Mouse (Mus musculus): ENCODE data around the gene Nup98.
A peak's percentile ranks its signal among the peaks of the same experiment; 100 is the strongest.

Gene Nup98

GRCm38 (mm10) chr7:102209756-102210721, at the start of gene Nup98, which contains the start of gene Pgap2:
Gene Nup98 (minus strand): TSS chr7:102210176.
Gene Pgap2 (plus strand): TSS chr7:102210208.
- DNase-seq (ENCODE audit: low spot score in 2 of 2), result peak; percentile 98

DNA sequence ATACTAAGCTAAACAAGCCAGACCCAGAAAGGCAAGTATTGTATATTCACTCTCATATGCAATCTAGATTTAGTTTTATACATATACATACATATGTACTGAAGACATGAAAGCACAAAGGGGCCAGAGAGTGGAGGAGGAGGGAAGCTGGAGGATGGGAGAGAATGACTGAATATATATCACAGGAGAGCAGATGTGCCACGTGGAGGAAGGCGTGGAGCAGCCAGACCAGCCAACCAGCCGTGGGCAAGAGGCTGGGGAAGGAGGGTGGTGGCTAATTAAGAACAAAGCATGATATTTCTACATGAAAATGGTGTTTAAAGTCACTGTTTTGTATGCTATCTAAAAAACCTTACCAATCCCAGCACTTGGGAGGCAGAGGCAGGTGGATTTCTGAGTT, 48.8 kb upstream of the Nup98 start:
- no peak for DNase-seq (ENCODE audit: low spot score in 2 of 2)

GRCm38 (mm10) chr7:102258189-102258588, 48.2 kb upstream of the Nup98 start:
- peak; percentile 68 to 89 for DNase-seq (ENCODE audit: low spot score in 2 of 2)

DNA sequence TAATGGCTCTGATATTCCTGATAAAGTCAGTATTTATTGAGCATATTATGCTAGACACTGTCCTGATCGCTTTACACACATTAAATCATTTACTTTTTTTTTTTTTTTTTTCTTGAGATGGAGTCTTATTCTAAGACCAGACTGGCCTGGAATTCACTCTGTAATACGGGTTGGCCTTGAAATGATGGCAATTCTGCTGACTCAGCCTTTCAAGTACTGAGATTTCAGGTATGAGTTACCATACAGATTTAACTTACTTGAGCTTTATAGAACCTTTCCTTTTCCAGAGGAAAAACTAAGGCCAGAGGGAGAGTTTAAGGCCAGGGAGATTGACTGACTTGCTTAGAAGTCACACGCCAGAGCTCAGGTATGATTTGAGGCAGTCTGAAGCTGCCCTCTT, 46.7 kb upstream of the Nup98 start:
- no peak for DNase-seq (ENCODE audit: low spot score in 2 of 2)

DNA sequence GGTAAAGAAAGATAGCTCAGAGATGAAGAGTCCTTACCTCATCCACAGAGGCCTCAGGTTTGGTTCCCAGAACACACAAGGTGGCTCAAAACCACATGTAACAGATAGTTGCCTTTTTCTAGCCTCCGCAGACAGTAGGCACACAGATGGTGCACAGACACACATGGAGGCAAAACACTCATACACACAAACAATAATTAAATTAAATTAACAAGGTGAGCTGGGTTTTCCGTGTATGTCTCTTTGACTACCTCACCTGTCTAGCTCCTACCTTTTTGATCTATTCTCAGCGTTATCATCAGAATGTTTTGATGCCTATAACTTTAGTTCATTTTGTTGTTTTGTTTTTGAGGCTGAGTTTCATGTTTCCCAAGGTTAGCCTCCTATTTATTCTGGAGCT, 46.0 kb upstream of the Nup98 start, which contains the start of gene Rhog:
Rhog (minus strand) TSS at position 101 of the 400 bp plus-strand sequence.
- DNase-seq (ENCODE audit: low spot score in 2 of 2), result no peak

GRCm38 (mm10) chr7:102253631-102254030, 43.7 kb upstream of the Nup98 start:
- no peak for DNase-seq (ENCODE audit: low spot score in 2 of 2)

DNA sequence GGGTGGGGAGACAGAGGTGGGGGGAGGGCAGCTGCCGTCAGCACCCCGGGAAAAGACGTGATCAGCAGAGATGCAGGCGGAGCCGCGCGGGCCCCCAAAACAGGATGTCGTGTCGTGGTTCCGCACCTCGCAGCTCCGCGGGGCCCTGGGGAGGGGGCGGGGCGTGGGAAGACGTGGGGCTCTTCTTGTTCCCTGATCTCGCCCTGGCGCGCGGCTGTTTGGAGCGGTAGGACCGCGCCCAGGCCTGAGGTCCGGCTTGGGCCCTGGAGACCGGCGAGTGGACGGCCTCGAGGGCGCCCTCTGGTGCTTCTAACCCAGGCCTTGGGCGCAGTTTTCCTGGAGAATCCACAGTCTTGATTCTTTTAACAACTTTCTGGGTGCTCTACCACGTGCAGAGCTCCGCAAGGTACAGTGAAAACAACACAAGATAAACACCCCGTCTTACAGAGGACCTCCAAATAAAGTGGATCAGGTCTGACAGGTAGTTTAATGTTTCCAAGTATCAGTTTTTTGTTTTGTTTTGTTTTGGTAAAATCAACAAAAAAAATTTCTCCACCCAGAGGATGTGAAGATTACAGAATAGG, 40.7 kb upstream of the Nup98 start:
- peak; percentile 93 for DNase-seq (ENCODE audit: low spot score in 2 of 2)

DNA sequence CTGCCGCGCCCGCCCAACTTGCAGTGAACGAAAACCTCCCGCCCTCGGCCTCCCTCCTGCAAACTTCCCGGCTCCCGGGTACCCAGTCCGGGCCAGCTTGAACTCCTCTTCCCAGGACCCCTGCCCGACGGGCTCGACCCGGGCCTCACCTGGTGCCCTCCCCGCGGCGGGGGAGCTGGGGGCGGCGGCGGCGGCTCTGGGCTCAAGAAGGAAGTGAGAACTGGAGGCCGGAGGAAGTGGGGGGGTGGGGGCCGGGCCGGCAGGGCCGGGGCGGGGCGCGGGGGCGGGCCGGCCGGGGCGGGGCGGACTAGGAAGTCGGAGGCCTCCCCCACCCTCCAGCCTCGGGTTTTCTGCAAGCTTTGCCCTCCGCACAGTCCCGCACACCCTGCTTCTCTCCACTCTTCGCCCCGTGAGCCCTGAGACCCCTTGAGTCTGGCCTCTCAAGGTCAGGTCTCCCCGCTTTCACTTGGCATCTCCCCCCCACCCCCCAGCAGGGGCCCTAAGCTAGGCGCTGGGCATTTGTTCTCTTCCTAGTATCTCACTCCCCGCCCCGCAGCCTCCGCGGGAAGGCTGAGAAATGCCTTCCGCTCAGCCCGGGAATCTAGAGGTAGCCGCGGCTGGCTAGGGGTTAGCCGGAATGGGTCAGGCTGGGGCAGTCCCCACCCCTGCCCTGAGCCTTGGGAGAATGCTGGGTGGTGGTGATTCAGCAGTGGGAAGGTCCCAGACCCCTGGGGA, 40.1 kb upstream of the Nup98 start:
- DNase-seq (ENCODE audit: low spot score in 2 of 2), result peak; percentile 76 to 77

DNA sequence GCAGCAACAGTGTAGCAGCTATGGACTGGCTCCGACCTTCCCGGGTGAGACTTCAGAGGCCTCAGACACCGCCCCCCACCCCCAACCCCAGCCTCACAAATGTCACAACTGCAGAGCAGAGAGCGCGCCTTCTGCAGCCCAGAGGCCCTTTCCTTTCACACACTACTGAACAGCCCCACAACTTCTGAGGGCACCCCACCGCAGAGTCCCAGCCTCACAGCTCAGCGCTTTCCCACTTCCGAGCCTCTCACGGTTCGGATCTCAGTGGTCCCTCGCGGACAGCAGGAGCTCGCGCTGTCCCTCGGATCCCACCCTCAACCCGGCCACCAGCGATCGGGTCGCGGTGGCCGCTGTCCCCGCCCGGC, 39.5 kb upstream of the Nup98 start:
- DNase-seq (ENCODE audit: low spot score in 2 of 2), result peak; percentile 73 to 75

DNA sequence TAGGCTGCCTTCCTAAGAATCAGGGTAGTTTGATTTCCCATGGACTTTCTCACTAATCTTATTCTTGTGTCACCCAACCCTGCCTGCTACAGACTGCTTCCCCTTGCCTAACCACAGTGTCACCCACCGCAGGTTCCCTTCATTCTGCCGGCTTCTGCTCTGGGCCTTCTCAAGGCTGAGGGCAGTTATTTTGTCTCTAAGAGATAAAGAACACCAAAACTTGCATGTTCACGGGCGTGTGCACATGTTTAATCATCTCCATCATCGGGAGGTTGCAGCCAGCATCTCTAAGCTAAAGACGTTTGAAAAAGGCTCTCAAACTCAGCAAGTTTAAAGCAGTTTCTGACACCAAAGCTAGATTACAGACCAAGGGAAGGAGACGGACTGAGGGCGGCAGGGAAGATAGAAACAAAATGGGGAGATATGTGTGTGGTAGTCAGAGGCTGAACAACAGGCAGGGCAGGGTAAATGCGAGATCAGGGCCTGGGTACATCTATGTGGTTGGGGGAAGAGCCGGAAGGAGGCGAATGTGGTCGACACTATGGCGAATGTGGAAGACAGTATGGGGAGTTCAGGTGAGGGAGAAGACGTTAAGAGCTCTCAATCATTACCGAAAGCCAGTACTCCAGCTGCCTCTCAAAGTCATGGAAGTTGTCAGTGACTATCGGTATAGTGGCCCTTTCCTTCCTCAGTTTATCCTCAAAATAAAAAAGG, 38.9 kb upstream of the Nup98 start:
- DNase-seq (ENCODE audit: low spot score in 2 of 2), result peak; percentile 40

- DNase-seq (ENCODE audit: low spot score in 2 of 2), result no peak
Observed at GRCm38 (mm10) chr7:102246956-102247797, 37.2 kb upstream of the Nup98 start.

DNA sequence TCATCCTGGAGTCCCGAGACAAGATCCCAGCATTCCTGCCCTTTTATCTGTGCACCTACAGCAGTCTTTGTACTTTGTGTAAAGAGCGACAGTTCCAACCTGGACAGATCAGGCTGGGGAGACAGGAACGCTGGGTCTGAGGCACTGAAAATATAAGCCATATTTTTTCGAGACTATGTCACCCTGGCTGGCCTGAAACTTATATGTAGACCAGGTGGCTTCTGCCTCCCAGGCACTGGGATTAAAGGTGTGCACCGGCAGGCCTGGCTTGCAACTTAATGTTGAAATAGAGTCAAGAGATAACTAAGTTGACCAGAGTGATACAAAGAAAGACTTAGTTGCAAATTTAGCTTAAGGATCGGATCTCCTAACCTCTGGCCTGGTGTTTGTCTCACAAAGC, 36.3 kb upstream of the Nup98 start:
- no peak for DNase-seq (ENCODE audit: low spot score in 2 of 2)

DNA sequence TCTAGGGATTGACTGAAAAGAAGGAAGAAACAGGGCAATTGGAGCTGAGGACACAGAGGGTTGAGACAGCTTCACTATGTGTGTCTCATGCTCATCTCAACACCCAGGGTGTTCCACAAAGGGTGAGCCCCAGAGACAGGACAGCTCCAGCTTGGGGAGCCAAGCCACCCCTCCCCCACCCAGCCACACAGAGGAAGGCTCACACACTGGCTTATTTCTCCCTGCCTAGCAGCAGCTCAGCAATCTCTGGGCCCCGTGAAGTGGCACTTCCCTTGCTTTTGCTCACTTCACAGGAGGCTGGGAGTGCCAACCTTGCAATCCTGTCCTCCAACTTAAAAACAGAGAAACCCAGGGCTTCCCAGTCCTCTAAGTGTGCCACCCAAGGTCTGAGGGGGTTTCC, 35.8 kb upstream of the Nup98 start:
- DNase-seq (ENCODE audit: low spot score in 2 of 2), result peak in 1 of 2 experiments; percentile 36

GRCm38 (mm10) chr7:102244782-102245535, 35.0 kb upstream of the Nup98 start:
- no peak for DNase-seq (ENCODE audit: low spot score in 2 of 2)

DNA sequence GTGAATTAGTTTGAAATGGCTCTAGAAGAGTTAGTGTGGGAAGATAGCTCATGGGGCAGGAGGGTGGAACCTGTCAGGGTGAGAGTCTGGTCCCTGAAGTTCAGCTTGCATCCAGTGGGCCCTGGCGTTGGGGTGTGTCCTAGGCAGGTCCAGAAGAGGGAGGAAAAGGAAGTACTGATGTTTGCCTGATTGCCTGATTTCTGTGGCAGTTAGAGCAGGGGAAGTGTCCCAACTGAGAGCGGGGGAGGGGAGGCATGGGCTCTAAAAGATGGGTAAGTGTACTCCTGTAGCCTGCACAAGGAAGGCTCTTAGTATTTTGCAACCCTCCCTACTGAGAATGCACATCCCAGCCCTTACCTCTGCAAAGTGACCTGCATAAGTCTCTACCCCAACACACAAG, 33.9 kb upstream of the Nup98 start:
- no peak for DNase-seq (ENCODE audit: low spot score in 2 of 2)

DNA sequence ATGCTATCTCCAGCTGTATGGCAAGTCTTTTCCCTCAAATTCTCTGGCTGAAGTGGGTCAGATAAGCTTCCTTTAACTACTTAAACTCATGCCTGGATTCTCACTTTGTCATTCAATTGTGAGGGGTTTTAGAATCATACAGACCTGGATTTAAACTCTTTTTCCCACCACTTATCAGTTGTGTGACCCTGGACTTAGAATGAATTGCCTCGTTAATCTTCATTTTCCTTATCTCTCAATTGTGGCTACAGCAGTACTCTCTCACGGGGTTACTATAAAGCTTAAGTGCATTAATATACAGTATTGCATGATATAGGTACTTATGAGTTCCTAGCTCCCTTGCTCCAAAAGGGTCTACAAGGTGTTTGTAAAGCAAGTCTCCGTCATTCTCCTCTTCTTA, 32.9 kb upstream of the Nup98 start:
- DNase-seq (ENCODE audit: low spot score in 2 of 2), result no peak

DNA sequence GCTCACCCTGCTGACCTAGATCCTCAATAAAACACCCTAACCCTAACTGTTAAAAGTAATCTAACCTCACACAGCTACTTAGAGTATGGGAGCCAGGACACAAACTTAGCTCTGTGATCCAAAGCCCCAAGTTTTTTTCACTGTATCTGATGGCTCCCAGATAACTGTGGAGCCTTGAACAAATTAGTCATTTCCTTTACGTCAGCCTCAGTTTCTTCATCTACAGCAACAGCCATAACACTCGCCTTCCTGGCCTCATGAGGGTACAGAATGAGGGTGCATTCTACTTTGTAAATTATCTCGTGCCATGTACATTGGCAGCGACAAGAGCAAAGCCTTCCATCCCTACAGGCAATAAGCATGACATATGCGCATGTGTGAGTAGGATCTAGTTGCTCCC, 32.4 kb upstream of the Nup98 start:
- no peak for DNase-seq (ENCODE audit: low spot score in 2 of 2)

DNA sequence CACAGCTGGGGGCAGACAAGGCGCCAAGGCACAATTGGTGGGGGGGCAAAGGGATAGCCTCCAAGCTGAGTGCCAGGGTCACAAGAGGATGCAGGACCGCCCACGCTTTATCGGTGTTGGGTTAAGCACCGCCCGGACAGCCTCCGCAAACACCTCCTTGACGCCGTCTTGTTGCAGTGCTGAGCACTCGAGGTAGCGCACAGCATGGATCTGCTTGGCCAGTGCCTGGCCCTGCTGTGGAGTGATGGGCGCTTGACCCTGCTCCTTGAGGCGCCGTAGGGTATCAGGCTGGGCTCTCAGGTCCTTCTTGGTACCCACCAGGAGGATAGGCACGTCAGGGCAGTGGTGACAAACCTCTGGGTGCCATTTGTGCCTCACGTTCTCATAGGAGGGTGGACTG, 29.6 kb upstream of the Nup98 start:
- no peak for DNase-seq (ENCODE audit: low spot score in 2 of 2)

DNA sequence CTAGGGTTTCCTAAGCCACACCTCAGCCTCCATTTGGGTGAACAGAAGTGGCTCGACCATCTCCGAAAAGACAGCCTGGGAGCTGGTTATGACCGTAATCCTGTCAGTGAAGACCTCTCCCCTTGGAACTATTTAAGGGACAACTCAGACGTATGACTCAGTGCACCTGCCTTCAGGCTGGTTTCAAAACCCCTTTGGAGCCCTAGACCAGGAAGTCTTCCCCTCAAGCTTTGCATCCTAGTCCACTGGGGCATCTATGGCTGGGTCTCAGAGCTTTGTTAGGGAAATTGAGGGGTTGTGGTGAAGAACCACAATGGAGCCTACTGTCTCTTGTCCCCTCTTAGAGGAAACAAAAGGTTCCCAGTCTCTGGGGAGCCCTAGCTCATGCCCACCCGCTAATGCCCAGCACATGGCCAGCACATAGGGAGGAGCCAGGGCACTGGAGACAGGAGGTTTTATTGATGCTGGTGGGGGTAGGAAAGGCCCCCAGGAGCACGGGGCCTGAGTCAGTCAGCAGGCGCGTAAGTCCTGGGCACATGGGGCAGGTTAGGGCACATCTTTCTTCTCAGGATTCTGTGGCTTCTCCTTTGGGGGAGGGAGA, 28.8 kb upstream of the Nup98 start:
- no peak for DNase-seq (ENCODE audit: low spot score in 2 of 2)

DNA sequence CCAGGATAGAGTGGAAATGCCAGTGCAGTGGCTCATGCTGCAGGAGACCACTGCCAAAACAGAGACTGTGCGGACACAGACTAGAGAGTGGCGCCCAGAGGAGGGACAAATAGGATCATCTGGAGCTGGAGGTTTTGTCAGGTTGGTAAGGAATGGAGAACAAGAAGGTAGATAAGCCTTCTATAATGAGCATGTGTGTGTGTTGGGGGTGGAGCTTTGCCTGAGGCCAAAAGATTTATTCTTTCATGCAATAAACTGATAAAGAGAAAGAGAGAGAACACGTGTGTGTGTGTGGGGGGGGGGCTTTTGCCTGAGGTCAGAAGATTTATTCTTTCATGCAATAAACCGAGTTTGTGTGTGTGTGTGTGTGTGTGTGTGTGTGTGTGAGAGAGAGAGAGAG, 23.1 kb upstream of the Nup98 start:
- no peak for DNase-seq (ENCODE audit: low spot score in 2 of 2)
